Mouse (Mus musculus) ovary, postnatal 10 days (tissue): Measurements from ENCODE around the gene Rnf121.

ENCODE experiments used
- DNase-seq: peaks from one replicate; pipeline ENCODE4 v3.0.0; 2022; ENCODE audit warnings: low spot score

The Rnf121 gene

GRCm38 (mm10) chr7:102065046-102065891 is at the start of gene Rnf121, which contains the start of the genes Xndc1 and Xntrpc:
Gene Rnf121, minus strand, starts transcription at chr7:102065469.
Gene Xndc1, plus strand, starts transcription at chr7:102065511.
Gene Xntrpc, plus strand, starts transcription at chr7:102065713.
- DNase-seq = peak; percentile 81

GRCm38 (mm10) chr7:102113151-102113729 is 48.0 kb upstream of the Rnf121 start:
- no peak for DNase-seq

GRCm38 (mm10) chr7:102109746-102110145 is 44.5 kb upstream of the Rnf121 start:
- no peak for DNase-seq

- DNase-seq = no peak
Measured at GRCm38 (mm10) chr7:102109171-102109570, 43.9 kb upstream of the Rnf121 start, which contains the start of gene Art5. Gene Art5, minus strand, starts transcription at chr7:102109489.

- no peak for DNase-seq
Measured at GRCm38 (mm10) chr7:102108206-102108605, 42.9 kb upstream of the Rnf121 start.

- no peak for DNase-seq
Measured at GRCm38 (mm10) chr7:102106700-102107141, 41.5 kb upstream of the Rnf121 start.

GRCm38 (mm10) chr7:102104126-102104525 is 38.9 kb upstream of the Rnf121 start:
- no peak for DNase-seq

- no peak for DNase-seq
Measured at GRCm38 (mm10) chr7:102103555-102103954, 38.3 kb upstream of the Rnf121 start.

- DNase-seq = no peak
Measured at GRCm38 (mm10) chr7:102102696-102103095, 37.4 kb upstream of the Rnf121 start.

GRCm38 (mm10) chr7:102102241-102102640 is 37.0 kb upstream of the Rnf121 start:
- no peak for DNase-seq

GRCm38 (mm10) chr7:102101487-102101886 is 36.2 kb upstream of the Rnf121 start, which contains the start of gene Art1:
Gene Art1, plus strand, starts transcription at chr7:102101743.
- no peak for DNase-seq

- DNase-seq = no peak
Measured at GRCm38 (mm10) chr7:102100868-102101267, 35.6 kb upstream of the Rnf121 start.

GRCm38 (mm10) chr7:102099760-102100661 is 34.7 kb upstream of the Rnf121 start:
- no peak for DNase-seq

GRCm38 (mm10) chr7:102087336-102087735 is 22.1 kb upstream of the Rnf121 start:
- no peak for DNase-seq

- no peak for DNase-seq
Measured at GRCm38 (mm10) chr7:102084041-102084696, 18.9 kb upstream of the Rnf121 start.

- no peak for DNase-seq
Measured at GRCm38 (mm10) chr7:102082816-102083215, 17.5 kb upstream of the Rnf121 start, which contains the start of gene Trpc2. Gene Trpc2, plus strand, starts transcription at chr7:102083116.

GRCm38 (mm10) chr7:102081784-102082183 is 16.5 kb upstream of the Rnf121 start:
- DNase-seq = no peak

GRCm38 (mm10) chr7:102080311-102080710 is 15.0 kb upstream of the Rnf121 start:
- DNase-seq = no peak

GRCm38 (mm10) chr7:102078517-102078916 is 13.2 kb upstream of the Rnf121 start:
- no peak for DNase-seq

GRCm38 (mm10) chr7:102076714-102077296 is 11.5 kb upstream of the Rnf121 start:
- no peak for DNase-seq

- no peak for DNase-seq
Measured at GRCm38 (mm10) chr7:102066363-102066762, 1.1 kb upstream of the Rnf121 start.
